Mouse (Mus musculus) myocyte (in vitro differentiated cells): ENCODE results near the gene Zbtb22. TPM values are rescaled to one million over a fixed set of nuclear protein-coding genes. Genes with fewer than 3 reads are reported as not detected.

Experiments used
- H3K27me3 ChIP-seq: one replicate; pipeline ENCODE4 v1.6.1; 2011; ENCODE audit not compliant: control insufficient read depth, insufficient read depth, insufficient read length
- H3K36me3 ChIP-seq: one replicate; pipeline ENCODE4 v1.6.1; 2011; ENCODE audit not compliant: control insufficient read depth, insufficient read depth
- H3K4me2 ChIP-seq: one replicate; pipeline ENCODE4 v1.6.1; 2011; ENCODE audit warnings: low read depth, control low read depth
- H3K4me3 ChIP-seq: one replicate; pipeline ENCODE4 v1.5.1; 2011; ENCODE audit warnings: mild to moderate bottlenecking, control low read depth, moderate library complexity
- H3K79me2 ChIP-seq: one replicate; pipeline ENCODE4 v1.6.1; 2011; ENCODE audit not compliant: control insufficient read depth, insufficient read depth
- H3ac ChIP-seq: one replicate; pipeline ENCODE4 v1.6.1; 2011; ENCODE audit not compliant: control insufficient read depth, insufficient read length
- CEBPB ChIP-seq: IDR thresholded peaks from 2 replicates; pipeline ENCODE4 v1.6.1; 2011; ENCODE audit warnings: mild to moderate bottlenecking, moderate library complexity; ENCODE audit not compliant: poor library complexity, insufficient read depth, severe bottlenecking
- E2F4 ChIP-seq: IDR thresholded peaks from one replicate; pipeline ENCODE4 v1.6.1; 2011; ENCODE audit warnings: mild to moderate bottlenecking, control low read depth, moderate library complexity; ENCODE audit not compliant: insufficient read depth
- MAX ChIP-seq: IDR thresholded peaks from one replicate; pipeline ENCODE4 v1.6.1; 2011; ENCODE audit warnings: low read depth, mild to moderate bottlenecking, control low read depth
- MYOD1 ChIP-seq, 3 experiments: IDR thresholded peaks; one replicate each; pipeline ENCODE4 v1.6.1; 2011; ENCODE audit warnings: control low read depth in 2 of 3, low read depth in 2 of 3, mild to moderate bottlenecking in 2 of 3, moderate library complexity in 1 of 3; ENCODE audit not compliant: insufficient read length in 2 of 3, control insufficient read depth in 1 of 3
- MYOG ChIP-seq, 3 experiments: IDR thresholded peaks; one replicate each; pipeline ENCODE4 v1.6.1; 2011; ENCODE audit warnings: control low read depth in 2 of 3, low read depth in 2 of 3, mild to moderate bottlenecking in 2 of 3; ENCODE audit not compliant: insufficient read length in 2 of 3, control insufficient read depth in 1 of 3, insufficient read depth in 1 of 3
- POLR2A ChIP-seq: IDR thresholded peaks from one replicate; pipeline ENCODE4 v1.6.1; 2011; ENCODE audit warnings: low read depth, mild to moderate bottlenecking, control low read depth, moderate library complexity; ENCODE audit not compliant: insufficient read length
- POLR2AphosphoS2 ChIP-seq: IDR thresholded peaks from one replicate; pipeline ENCODE4 v1.6.1; 2011; ENCODE audit warnings: low read depth, control low read depth; ENCODE audit not compliant: insufficient read length
- REST ChIP-seq: IDR thresholded peaks from one replicate; pipeline ENCODE4 v1.6.1; 2011; ENCODE audit warnings: mild to moderate bottlenecking, control low read depth, moderate library complexity; ENCODE audit not compliant: insufficient read depth, insufficient read length
- SRF ChIP-seq: IDR thresholded peaks from one replicate; pipeline ENCODE4 v1.6.1; 2011; ENCODE audit warnings: low read depth; ENCODE audit not compliant: control insufficient read depth, insufficient read length
- TCF12 ChIP-seq: IDR thresholded peaks from one replicate; pipeline ENCODE4 v1.6.1; 2011; ENCODE audit warnings: mild to moderate bottlenecking, control low read depth; ENCODE audit not compliant: poor library complexity, insufficient read depth, severe bottlenecking
- TCF3 ChIP-seq: IDR thresholded peaks from one replicate; pipeline ENCODE4 v1.6.1; 2011; ENCODE audit warnings: low read depth, control low read depth; ENCODE audit not compliant: insufficient read length
- USF1 ChIP-seq: IDR thresholded peaks from one replicate; pipeline ENCODE4 v1.6.1; 2011; ENCODE audit warnings: low read depth, mild to moderate bottlenecking, control low read depth, moderate library complexity
- polyA plus RNA-seq: library from polyadenylated mRNA; unstranded; fragments of >200 nt; fragmentation: generic; extraction: Trizol; gene quantifications from one replicate; pipeline ENCODE4 v1.2.1, GENCODE M21; 2012; ENCODE audit warnings: missing spikeins

The Zbtb22 gene
- polyA plus RNA-seq, 1 experiment: 31.6 TPM

GRCm38 (mm10) chr17:33909869-33910250 is 5.8 kb upstream of the Zbtb22 start:
- Histone ChIP-seq H3K4me2 (peak overlapping the region; percentile 92), H3K4me3 (peak overlapping the region; percentile 85), H3K36me3 (peaks cover 11% of the 10 kb centered on the region), H3K79me2 (peaks cover 13% of the 10 kb centered on the region), H3ac (peak overlapping the region; percentile 44), H3K27me3 (no peaks in the 10 kb centered on the region)
- TF ChIP-seq TCF3: no peak
- peak; percentile 46 for TF ChIP-seq POLR2AphosphoS2
- TF ChIP-seq REST: no peak
- no peak for TF ChIP-seq SRF
- TF ChIP-seq MYOG (IDR thresholded peaks at IDR 0.05; ENCODE audit: control insufficient read depth in 1 of 3, insufficient read depth in 1 of 3, insufficient read length in 2 of 3, low read depth in 2 of 3): no peak

- peaks cover 13% of the 10 kb centered on the region for H3K79me2 ChIP-seq
- no peaks in the 10 kb centered on the region for H3K27me3 ChIP-seq
- H3ac ChIP-seq: peak overlapping the region; percentile 44
- peak overlapping the region; percentile 92 for H3K4me2 ChIP-seq
- H3K4me3 ChIP-seq: peak overlapping the region; percentile 85
- no peak for TF ChIP-seq USF1
- TF ChIP-seq REST: no peak
- no peak for TF ChIP-seq CEBPB
- no peak for TF ChIP-seq TCF3
- TF ChIP-seq MAX: no peak
- TF ChIP-seq SRF: no peak
- TF ChIP-seq TCF12: no peak
- no peak for TF ChIP-seq MYOG (IDR thresholded peaks at IDR 0.05; ENCODE audit: control insufficient read depth in 1 of 3, insufficient read depth in 1 of 3, insufficient read length in 2 of 3, low read depth in 2 of 3)
- TF ChIP-seq MYOD1 (IDR thresholded peaks at IDR 0.05; ENCODE audit: control insufficient read depth in 1 of 3, insufficient read length in 2 of 3, low read depth in 2 of 3): no peak
- no peak for TF ChIP-seq POLR2A
- TF ChIP-seq POLR2AphosphoS2: no peak
- no peak for TF ChIP-seq E2F4
- H3K36me3 ChIP-seq: peaks cover 11% of the 10 kb centered on the region
Observed at GRCm38 (mm10) chr17:33910346-33911051, 5.2 kb upstream of the Zbtb22 start.

- Histone ChIP-seq H3K4me2 (no peak overlapping the region), H3ac (no peak overlapping the region)
- TF ChIP-seq USF1 (no peak), CEBPB (no peak), POLR2A (no peak), MYOD1 (IDR thresholded peaks at IDR 0.05; ENCODE audit: control insufficient read depth in 1 of 3, insufficient read length in 2 of 3, low read depth in 2 of 3) (no peak)
Observed at GRCm38 (mm10) chr17:33911052-33911812, 4.5 kb upstream of the Zbtb22 start.

GRCm38 (mm10) chr17:33911813-33912414 is 3.8 kb upstream of the Zbtb22 start:
- Histone ChIP-seq H3K27me3 (no peaks in the 10 kb centered on the region), H3K79me2 (peaks cover 15% of the 10 kb centered on the region), H3K4me2 (no peak overlapping the region), H3K4me3 (no peak overlapping the region), H3ac (no peak overlapping the region), H3K36me3 (peaks cover 11% of the 10 kb centered on the region)
- TF ChIP-seq USF1 (no peak), POLR2A (no peak), MAX (no peak), MYOD1 (IDR thresholded peaks at IDR 0.05; ENCODE audit: control insufficient read depth in 1 of 3, insufficient read length in 2 of 3, low read depth in 2 of 3) (no peak), E2F4 (no peak), CEBPB (no peak), MYOG (IDR thresholded peaks at IDR 0.05; ENCODE audit: control insufficient read depth in 1 of 3, insufficient read depth in 1 of 3, insufficient read length in 2 of 3, low read depth in 2 of 3) (no peak), POLR2AphosphoS2 (no peak), TCF3 (no peak), TCF12 (no peak), SRF (no peak), REST (no peak)

More at GRCm38 (mm10) chr17:33911052-33911812, 4.5 kb upstream of the Zbtb22 start:
- Histone ChIP-seq H3K79me2 (peaks cover 13% of the 10 kb centered on the region), H3K27me3 (no peaks in the 10 kb centered on the region), H3K36me3 (peaks cover 11% of the 10 kb centered on the region), H3K4me3 (peak overlapping the region; percentile 85)
